Mouse (Mus musculus) embryonic facial prominence, embryonic 13.5 days (tissue): Measurements from ENCODE around the gene Plppr2. TPM values are rescaled to one million over a fixed set of nuclear protein-coding genes. Genes with fewer than 3 reads are reported as not detected.

Experiments
- ATAC-seq: fragments of 200-750 bp; cut with Nextera tagmentation; 2 replicates; pipeline ENCODE4 v1.8.0; 2017; ENCODE audit warnings: low read depth; ENCODE audit not compliant: insufficient number of reproducible peaks, insufficient read depth, low FRiP score, low TSS enrichment
- H3K27ac ChIP-seq: fragments of 300-500 bp; sonication (generic); 2 replicates; pipeline ENCODE4 v1.5.1; 2015; ENCODE audit warnings: moderate library complexity, mild to moderate bottlenecking, inconsistent platforms
- H3K27me3 ChIP-seq: fragments of 300-500 bp; sonication (generic); 2 replicates; pipeline ENCODE4 v1.6.1; 2015; ENCODE audit warnings: mild to moderate bottlenecking, inconsistent platforms
- H3K36me3 ChIP-seq: fragments of 300-500 bp; sonication (generic); 2 replicates; pipeline ENCODE4 v1.6.1; 2015; ENCODE audit warnings: mild to moderate bottlenecking, inconsistent platforms
- H3K4me1 ChIP-seq: fragments of 300-500 bp; sonication (generic); 2 replicates; pipeline ENCODE4 v1.6.1; 2015; ENCODE audit warnings: inconsistent platforms
- H3K4me2 ChIP-seq: fragments of 300-500 bp; sonication (generic); 2 replicates; pipeline ENCODE4 v1.6.1; 2015; ENCODE audit warnings: moderate library complexity, mild to moderate bottlenecking, inconsistent platforms
- H3K4me3 ChIP-seq: fragments of 300-500 bp; sonication (generic); 2 replicates; pipeline ENCODE4 v1.5.1; 2015; ENCODE audit warnings: mild to moderate bottlenecking, inconsistent platforms
- H3K9ac ChIP-seq: fragments of 300-500 bp; sonication (generic); 2 replicates; pipeline ENCODE4 v1.6.1; 2015; ENCODE audit warnings: mild to moderate bottlenecking, inconsistent platforms
- H3K9me3 ChIP-seq: fragments of 300-500 bp; sonication (generic); 2 replicates; pipeline ENCODE4 v1.6.1; 2016; ENCODE audit warnings: inconsistent platforms
- WGBS: fragments of 180-500 bp; shearing (Covaris S2); methylation state at CpG from one replicate; pipeline ENCODE4 v1.1.7; 2015; ENCODE audit warnings: mixed read lengths; 5-methylcytosine and 5-hydroxymethylcytosine counted together
- polyA plus RNA-seq: library from polyadenylated mRNA; unstranded; fragments of >200 nt; fragmentation: Nextera tagmentation; extraction: Ambion mirVana; gene quantifications from 2 replicates; pipeline ENCODE4 v1.2.1, GENCODE M21; 2015

The Plppr2 gene
- polyA plus RNA-seq: 12.7 and 14.5 TPM in 2 replicates

DNA sequence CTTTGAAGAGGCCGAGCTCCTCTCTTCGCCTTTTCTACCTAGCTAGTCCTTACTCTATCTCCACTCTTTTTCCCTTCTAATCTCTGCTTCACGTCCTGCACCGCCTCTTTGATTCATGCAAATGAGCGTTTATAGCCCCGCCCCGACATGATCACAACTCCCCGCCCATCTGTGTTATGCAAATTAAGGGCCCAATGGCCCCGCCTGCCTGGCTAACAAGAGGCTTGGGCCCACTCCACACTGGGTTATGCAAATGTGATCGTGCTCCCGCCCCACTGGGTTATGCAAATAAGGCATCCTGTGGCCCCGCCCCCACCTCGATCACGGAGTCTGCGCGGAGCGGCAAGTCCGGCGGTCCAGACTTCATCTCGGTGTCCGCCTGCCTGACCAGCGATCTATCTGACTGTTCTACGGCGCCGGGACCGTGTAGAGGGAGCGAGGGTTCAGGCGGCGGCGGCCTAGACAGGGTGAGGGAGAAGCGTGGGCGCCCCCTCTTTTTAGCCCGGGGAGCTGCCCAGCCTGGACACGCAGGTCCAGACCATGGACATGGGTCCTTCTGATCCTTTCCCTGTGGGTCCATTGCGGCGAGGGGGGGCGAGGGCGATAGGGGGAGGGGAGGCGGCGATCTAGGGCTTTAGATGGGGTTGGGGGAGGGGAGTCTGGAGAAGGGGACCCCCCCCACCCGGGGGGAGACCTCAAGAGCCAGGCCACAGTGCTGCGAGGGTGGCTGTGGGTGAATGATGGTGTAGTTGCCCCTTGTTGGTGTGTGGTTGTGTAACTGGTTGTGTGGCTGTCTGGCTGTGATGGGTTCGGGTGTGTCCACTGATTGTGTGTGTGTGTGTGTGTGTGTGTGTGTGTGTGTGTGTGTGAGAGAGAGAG is at the start of gene Plppr2:
TSS of gene Plppr2 (plus strand) at position 342 of the 879 bp plus-strand sequence.
- Histone ChIP-seq H3K36me3 (peaks cover 11% of the 10 kb centered on the region), H3K4me2 (peak within 1 kb of the TSS; percentile 79), H3K27ac (0 out of 2 replicates have a peak within 1 kb of the TSS, but pooled peaks have one; percentile 7), H3K9ac (peak within 1 kb of the TSS; percentile 80), H3K27me3 (no peaks in the 10 kb centered on the region), H3K4me1 (peaks cover 15% of the 10 kb centered on the region), H3K4me3 (peak within 1 kb of the TSS; percentile 65), H3K9me3 (no peaks in the 10 kb centered on the region)
- ATAC-seq: peak; percentile 88
- 3% methylated on average over 40 of the region's 43 CpGs for WGBS

DNA sequence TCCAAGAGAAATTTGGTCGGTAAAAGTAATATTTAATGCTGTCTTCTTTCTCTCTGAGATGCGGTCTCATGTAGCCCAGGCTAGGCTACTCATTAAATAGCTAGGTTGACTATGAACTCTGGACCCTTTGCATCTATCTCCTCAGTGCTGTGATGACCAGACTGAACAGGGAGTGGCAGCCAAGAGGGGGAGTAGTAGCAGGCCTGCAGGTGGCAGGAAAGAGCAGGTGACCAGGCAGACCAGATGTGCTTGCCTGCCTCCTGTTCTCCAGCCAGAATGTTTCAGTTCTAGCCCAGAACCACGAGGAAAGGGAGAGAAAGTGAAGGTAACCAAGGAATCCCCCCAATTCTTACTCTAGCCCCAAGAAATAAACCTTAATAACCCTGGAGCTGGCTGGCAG is 47.6 kb upstream of the Plppr2 start:
- ATAC-seq: no peak
- Histone ChIP-seq H3K4me2 (no peak overlapping the region), H3K27me3 (0 out of 2 replicates have a peak, but pooled peaks cover 3% of the 10 kb centered on the region), H3K27ac (no peak overlapping the region), H3K9ac (no peak overlapping the region), H3K9me3 (no peaks in the 10 kb centered on the region), H3K36me3 (no peaks in the 10 kb centered on the region), H3K4me1 (no peaks in the 10 kb centered on the region), H3K4me3 (no peak overlapping the region)
- WGBS: 62% methylated on average over 3 of the region's 3 CpGs

GRCm38 (mm10) chr9:21901223-21901820 is 35.5 kb upstream of the Plppr2 start:
- H3K4me1 ChIP-seq: 0 out of 2 replicates have a peak, but pooled peaks cover 4% of the 10 kb centered on the region
- H3K4me2 ChIP-seq: peak overlapping the region; percentile 59
- ATAC-seq: no peak
- WGBS: 13% methylated on average over 10 of the region's 10 CpGs
- H3K27ac ChIP-seq: no peak overlapping the region
- peak overlapping the region; percentile 40; the same call in 1 of the 2 replicates for H3K9ac ChIP-seq
- H3K4me3 ChIP-seq: peak overlapping the region; percentile 42
- no peaks in the 10 kb centered on the region for H3K36me3 ChIP-seq
- H3K27me3 ChIP-seq: peaks cover 26% of the 10 kb centered on the region; the same call in 1 of the 2 replicates
- no peaks in the 10 kb centered on the region for H3K9me3 ChIP-seq

DNA sequence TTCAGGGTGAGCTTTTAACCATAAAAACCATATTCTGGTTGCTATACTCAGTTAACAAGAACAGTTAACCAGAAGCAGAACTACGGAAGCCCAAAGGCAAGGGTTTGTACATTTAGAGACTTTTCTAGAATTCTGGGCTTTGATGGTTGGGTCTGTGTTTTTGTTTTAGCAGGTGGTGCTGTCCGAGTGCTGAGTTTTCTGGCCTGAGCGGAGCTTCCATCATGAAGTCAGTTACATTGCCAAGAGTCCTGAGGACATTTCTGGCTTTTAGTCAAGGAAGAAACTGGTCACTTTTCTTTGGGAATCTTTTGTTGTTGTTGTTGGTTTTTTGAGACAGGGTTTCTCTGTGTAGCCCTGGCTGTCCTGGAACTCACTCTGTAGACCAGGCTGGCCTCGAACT is 32.8 kb upstream of the Plppr2 start:
- WGBS: 83% methylated on average over 4 of the region's 4 CpGs
- Histone ChIP-seq H3K36me3 (no peaks in the 10 kb centered on the region), H3K4me1 (0 out of 2 replicates have a peak, but pooled peaks cover 4% of the 10 kb centered on the region), H3K27ac (no peak overlapping the region), H3K9ac (no peak overlapping the region), H3K9me3 (no peaks in the 10 kb centered on the region), H3K4me2 (no peak overlapping the region), H3K27me3 (peaks cover 32% of the 10 kb centered on the region; the same call in 1 of the 2 replicates), H3K4me3 (no peak overlapping the region)
- no peak for ATAC-seq

GRCm38 (mm10) chr9:21908216-21908615 is 28.6 kb upstream of the Plppr2 start:
- WGBS: 77% methylated on average over 11 of the region's 11 CpGs
- no peak for ATAC-seq
- H3K9ac ChIP-seq: no peak overlapping the region

DNA sequence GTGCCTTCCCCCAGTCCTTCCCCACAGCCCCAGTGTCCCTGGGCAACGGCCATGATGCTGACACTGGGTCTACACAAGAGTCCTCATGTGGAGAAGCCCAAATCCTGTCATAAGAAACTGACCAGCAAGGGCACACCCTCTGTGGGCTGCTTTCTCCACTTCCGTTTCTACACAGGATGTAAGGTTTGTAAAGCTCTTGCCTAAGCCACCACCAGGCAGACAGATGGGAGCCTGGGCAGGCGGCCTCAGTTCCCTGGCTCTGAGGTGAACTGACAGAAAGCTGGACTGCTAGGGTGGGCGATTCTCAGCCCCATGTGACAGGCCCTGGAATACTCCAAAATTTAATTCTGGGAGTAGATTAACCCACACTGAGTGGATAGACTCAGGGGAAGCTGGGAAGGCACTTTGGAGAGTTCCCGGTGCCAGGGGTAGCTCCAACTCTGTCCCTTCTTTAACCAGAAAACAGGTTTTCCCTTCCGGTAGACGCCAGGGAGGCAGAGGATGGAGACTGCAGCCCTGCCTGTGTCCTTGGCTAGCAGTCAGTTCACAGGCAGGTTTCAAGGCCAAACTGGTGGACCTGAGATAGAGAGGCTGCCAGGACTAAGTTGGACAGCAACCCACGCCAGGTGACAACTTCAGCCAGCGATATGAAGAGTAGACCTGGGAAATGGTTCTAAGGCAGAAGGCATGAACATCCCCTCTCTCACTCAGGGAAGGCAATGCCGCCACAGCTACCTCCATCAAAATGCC is 27.2 kb upstream of the Plppr2 start:
- H3K27me3 ChIP-seq: 0 out of 2 replicates have a peak, but pooled peaks cover 12% of the 10 kb centered on the region
- no peaks in the 10 kb centered on the region for H3K9me3 ChIP-seq
- 74% methylated on average over 10 of the region's 10 CpGs for WGBS
- no peak overlapping the region for H3K27ac ChIP-seq
- no peaks in the 10 kb centered on the region for H3K4me1 ChIP-seq
- no peaks in the 10 kb centered on the region for H3K36me3 ChIP-seq
- ATAC-seq: no peak
- H3K9ac ChIP-seq: no peak overlapping the region
- H3K4me2 ChIP-seq: no peak overlapping the region
- no peak overlapping the region for H3K4me3 ChIP-seq

More at GRCm38 (mm10) chr9:21908216-21908615, 28.6 kb upstream of the Plppr2 start:
- no peaks in the 10 kb centered on the region for H3K9me3 ChIP-seq
- H3K36me3 ChIP-seq: no peaks in the 10 kb centered on the region
- H3K4me1 ChIP-seq: no peaks in the 10 kb centered on the region
- no peak overlapping the region for H3K4me2 ChIP-seq
- H3K4me3 ChIP-seq: no peak overlapping the region
- H3K27ac ChIP-seq: no peak overlapping the region
- H3K27me3 ChIP-seq: peaks cover 18% of the 10 kb centered on the region; the same call in 1 of the 2 replicates

GRCm38 (mm10) chr9:21916851-21917492 is 19.9 kb upstream of the Plppr2 start:
- Histone ChIP-seq H3K4me1 (0 out of 2 replicates have a peak, but pooled peaks cover 11% of the 10 kb centered on the region), H3K27me3 (peaks cover 25% of the 10 kb centered on the region), H3K27ac (no peak overlapping the region), H3K4me2 (peak overlapping the region; percentile 86), H3K36me3 (peaks cover 6% of the 10 kb centered on the region; the same call in 1 of the 2 replicates), H3K9me3 (no peaks in the 10 kb centered on the region), H3K9ac (peak overlapping the region; percentile 72; the same call in 1 of the 2 replicates), H3K4me3 (peak overlapping the region; percentile 54)
- WGBS: 71% methylated on average over 3 of the region's 3 CpGs
- ATAC-seq: no peak

DNA sequence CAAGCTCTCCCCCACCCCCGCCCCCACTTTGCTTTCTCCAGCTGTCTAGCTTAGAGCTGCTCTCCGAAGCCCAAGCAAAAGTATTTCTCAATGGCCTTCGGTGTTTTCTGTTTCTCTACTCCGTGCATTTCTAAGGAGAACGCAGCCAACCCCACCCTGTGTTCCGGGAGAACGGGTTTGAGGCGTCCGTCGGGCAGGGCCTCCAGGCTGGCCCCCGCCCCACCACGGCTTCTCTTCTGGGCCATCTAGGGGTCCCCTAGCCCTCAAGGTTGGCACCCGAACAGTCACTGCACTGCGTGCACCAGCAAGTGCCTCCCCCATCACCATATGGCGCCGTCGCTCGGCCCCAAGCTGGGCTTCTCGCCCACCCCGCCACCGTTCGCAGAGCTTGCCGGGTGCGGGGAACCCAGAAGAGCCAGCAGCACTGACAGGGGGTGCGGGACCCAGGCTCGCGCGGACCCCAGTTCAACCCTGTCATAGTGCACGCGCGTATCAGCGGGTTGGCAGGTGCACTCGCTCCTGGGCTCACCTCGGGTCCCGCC is 19.3 kb upstream of the Plppr2 start:
- Histone ChIP-seq H3K4me3 (peak overlapping the region; percentile 54), H3K36me3 (peaks cover 6% of the 10 kb centered on the region; the same call in 1 of the 2 replicates), H3K9ac (peak overlapping the region; percentile 72), H3K4me2 (peak overlapping the region; percentile 86), H3K9me3 (no peaks in the 10 kb centered on the region), H3K27ac (no peak overlapping the region; the same call in 1 of the 2 replicates), H3K4me1 (0 out of 2 replicates have a peak, but pooled peaks cover 11% of the 10 kb centered on the region), H3K27me3 (peaks cover 25% of the 10 kb centered on the region)
- ATAC-seq: peak; percentile 63
- WGBS: 2% methylated on average over 34 of the region's 35 CpGs

- H3K4me1 ChIP-seq: 0 out of 2 replicates have a peak, but pooled peaks cover 11% of the 10 kb centered on the region
- H3K9ac ChIP-seq: peak within 1 kb of the TSS; percentile 72
- under 1% methylated on average over 36 of the region's 36 CpGs for WGBS
- peak; percentile 94 for ATAC-seq
- peaks cover 25% of the 10 kb centered on the region for H3K27me3 ChIP-seq
- peaks cover 6% of the 10 kb centered on the region; the same call in 1 of the 2 replicates for H3K36me3 ChIP-seq
- H3K9me3 ChIP-seq: no peaks in the 10 kb centered on the region
- no peak within 1 kb of the TSS; the same call in 1 of the 2 replicates for H3K27ac ChIP-seq
- H3K4me3 ChIP-seq: peak within 1 kb of the TSS; percentile 54
- peak within 1 kb of the TSS; percentile 86 for H3K4me2 ChIP-seq
Observed at GRCm38 (mm10) chr9:21918035-21918592, 18.7 kb upstream of the Plppr2 start, which contains the start of gene Rab3d. TSS of gene Rab3d (minus strand) at chr9:21918192.
